Mouse (Mus musculus) inflammation-experienced regulatory T-cells, adult 6 months (primary cell): Measurements from ENCODE around the gene Tfe3. TPM values are rescaled to one million over a fixed set of nuclear protein-coding genes. Genes with fewer than 3 reads are reported as not detected.
"Not testable (repeated sequence)": the region's sequence is repeated elsewhere in the genome, so short reads cannot be mapped to it uniquely, and the experiment has no call there.

ENCODE experiments used
- ATAC-seq: one replicate; pipeline ENCODE4 v1.8.0; 2017
- polyA plus RNA-seq, 3 experiments: library from polyadenylated mRNA; unstranded; fragments of 100-300 nt; shearing (Covaris generic); gene quantifications; one replicate each; pipeline ENCODE4 v1.2.1; 2017

Gene Tfe3
- 10 to 100 TPM; 12.6 to 15.0 (median 12.9) TPM for polyA plus RNA-seq

DNA sequence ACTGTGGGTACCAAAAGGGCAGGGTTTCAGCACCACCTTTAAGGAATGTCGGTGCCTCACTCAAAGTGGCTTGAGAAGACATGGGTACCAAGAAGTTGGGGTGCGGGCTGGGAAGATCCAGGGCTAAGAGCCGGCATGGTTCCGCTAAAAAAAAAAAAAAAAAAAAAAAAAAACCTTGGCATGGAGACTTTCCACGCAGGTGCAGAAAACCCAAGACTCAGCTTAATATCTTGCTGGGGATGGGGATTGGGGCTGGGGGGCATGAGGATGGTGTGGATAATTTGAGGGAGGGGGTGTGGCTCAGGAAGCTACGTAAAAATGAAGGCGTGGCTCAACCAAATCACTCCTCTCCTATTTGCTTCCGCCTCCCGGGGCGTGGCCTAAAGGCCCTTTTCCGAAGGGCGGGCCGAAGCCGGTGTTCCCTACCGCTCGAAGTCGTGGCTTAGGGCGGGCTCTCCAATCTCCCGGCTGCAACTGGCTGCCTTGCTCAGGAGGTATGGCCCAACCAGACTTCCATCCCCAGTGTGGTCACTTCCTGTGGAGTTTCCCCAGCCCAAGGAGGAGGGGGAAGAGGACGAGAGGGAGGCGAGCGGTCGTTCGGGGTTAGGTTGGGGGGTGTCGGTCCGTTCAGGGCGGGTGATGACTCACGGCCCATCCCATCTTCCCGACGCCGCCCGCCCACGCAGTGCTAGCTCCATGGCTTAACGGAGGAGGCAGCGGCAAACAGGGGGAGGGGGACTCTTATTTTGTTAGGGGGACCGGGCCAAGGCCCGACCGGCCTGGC is at the start of gene Tfe3:
TSS of gene Tfe3 (plus strand) at position 424 of the 784 bp plus-strand sequence.
- ATAC-seq = peak; percentile 95

- not testable (repeated sequence) for ATAC-seq
These were observed 48.6 kb upstream of the Tfe3 start for GRCm38 (mm10) chrX:7713764-7714134.

DNA sequence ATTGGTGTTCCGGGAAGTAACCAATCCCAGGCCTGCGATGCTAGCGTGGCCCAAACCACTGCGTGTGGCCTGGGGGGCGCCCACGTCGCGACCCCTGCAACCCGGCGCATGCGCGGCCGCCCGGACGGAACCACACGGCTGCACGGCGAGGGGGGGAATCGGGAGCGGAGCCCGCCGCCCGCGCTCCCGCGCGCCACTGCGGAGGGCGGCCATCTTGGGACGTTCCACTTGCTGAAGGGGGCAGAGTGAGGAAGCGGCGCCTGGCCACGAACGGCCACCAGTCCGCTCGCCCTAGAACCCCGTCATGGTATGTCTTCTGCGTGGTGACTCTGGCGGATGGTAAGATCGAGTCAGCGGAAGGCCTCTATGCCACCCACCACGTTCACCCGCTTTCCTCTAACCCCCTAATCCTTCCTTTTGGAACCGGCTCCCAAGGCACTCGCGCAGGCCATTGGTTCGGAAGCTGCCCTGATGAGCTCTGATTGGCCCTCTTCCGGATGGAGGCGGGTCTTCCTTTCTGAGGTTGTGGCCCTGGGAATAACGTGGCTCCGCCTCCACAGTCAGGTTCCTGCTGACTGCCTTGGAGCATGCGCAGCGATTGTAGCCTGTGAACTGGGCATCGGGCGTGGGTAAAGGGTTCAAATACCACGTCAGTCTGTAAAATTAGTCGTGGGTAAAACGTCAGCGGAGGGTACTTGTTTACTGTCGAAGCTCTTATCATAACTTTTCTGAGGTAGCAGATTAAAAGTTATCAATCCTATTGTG is 48.0 kb upstream of the Tfe3 start, which contains the start of gene Wdr45:
TSS of gene Wdr45 (plus strand) at position 199 of the 765 bp plus-strand sequence.
- peak; percentile 95 for ATAC-seq

DNA sequence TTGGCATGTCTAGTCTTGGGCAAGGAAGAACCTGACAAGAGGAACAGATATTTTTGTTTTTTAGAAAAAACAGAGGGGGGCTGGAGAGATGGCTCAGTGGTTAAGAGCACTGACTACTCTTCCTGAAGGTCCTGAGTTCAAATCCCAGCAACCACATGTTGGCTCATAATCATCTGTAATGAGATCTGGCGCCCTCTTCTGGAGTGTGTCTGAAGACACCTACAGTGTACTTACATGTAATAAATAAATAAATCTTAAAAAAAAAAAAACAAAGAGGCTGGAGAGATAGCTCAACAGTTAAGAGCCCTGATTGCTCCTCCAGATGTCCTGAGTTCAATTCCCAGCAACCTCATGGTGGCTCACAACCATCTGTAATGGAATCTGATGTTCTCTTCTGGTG is 46.3 kb upstream of the Tfe3 start:
- not testable (repeated sequence) for ATAC-seq

DNA sequence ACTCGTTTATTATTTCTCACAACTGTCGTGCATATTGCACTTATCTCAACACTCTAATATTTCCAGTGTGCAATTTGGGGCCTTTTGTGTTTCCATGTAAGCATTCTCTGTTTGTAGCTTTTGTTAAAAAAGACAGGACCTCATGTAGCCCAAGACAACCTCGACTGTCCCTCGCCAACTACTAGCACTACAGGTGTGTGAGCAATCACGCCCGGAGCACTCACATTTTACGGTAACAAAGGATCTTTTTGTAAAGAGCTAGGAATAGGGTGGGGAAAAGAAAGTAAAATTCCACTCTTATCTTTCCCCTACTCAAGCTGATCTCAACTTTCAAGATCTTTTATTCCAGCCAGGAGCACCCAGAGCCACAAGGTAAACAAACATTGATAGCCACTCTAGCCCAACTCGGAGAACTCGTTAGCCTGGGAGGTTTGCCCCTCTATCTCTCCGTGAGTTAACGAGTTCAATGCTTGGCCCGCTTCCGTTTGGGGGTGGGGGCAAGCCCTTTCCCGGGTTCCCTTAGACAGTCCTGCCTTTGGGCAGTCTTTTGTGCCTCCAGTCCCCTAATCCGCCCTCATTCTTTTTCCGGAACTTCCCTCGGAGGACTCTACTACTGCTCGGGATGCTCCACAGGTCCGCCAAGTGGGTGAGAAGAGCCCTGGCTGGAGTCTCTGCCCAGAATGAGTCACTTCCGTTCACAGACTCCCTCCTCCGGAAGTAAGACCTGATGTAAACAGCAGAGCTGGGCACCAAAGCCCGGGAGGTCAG is 40.7 kb upstream of the Tfe3 start, which contains the start of gene Gm45208:
TSS of gene Gm45208 (plus strand) at position 732 of the 768 bp plus-strand sequence.
- ATAC-seq = peak; percentile 95

DNA sequence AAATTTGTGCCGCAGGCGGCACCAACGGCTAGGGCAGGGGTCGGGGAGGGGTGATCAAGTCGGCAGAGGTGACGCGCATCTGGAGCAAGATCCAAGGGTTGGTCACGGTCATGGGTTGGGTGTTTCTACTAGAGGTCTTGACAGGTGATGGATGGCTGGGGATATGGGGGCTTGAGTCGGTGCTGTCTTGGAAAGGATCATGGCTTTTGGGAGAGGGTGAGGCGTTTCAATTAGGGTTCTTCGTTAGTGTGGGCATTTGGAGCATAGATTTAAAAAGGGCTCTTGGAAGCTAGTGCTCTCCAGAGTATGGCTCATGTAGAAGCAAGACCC is 40.1 kb upstream of the Tfe3 start:
- no peak for ATAC-seq

GRCm38 (mm10) chrX:7722691-7723090 is 39.7 kb upstream of the Tfe3 start:
- ATAC-seq = no peak

DNA sequence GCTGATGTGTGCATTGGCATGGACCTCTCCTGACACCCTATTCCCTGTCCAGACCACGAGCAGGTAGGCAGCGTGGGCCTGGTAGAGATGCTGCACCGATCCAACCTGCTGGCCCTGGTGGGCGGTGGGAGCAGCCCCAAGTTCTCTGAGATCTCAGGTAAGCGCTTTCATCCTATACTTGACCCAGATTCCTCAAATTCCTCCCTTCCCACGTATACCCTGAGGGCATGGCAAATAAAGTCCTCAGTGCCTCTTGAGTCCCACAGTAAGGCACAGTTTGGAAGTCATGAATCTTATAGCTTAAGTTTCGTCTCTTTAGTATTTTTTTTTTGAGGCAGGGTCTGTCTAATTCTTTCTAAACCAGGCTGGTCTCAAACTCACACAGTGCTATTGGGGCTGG is 38.2 kb upstream of the Tfe3 start:
- ATAC-seq = no peak

DNA sequence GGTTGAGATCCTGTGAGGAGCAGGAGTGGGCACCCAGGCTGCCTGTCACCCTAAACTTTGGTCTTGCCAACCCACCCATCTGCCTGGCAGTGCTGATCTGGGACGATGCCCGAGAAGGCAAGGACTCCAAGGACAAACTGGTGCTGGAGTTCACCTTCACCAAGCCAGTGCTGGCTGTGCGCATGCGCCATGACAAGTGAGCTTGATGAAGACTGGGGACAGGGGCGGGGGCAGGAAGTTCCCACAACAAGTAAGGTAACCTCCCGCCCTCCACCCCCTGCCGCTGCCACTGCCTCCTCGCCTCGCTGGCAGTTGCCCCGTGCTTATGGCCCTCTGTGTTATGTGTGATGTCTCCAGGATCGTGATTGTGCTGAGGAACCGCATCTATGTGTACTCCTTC is 36.5 kb upstream of the Tfe3 start:
- no peak for ATAC-seq

DNA sequence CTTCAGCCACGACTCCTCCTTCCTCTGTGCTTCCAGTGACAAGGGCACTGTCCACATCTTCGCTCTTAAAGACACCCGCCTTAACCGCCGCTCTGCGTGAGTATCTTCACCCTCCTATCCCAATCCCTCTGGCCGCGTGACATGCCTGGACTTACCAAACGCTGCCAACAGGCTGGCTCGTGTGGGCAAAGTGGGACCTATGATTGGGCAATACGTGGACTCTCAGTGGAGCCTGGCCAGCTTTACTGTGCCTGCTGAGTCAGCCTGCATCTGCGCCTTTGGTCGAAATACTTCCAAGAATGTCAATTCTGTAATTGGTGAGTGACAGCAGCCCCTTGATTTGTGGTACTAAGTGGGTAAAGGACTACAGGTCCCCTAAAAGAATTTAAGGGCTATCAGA is 35.2 kb upstream of the Tfe3 start:
- ATAC-seq = no peak

DNA sequence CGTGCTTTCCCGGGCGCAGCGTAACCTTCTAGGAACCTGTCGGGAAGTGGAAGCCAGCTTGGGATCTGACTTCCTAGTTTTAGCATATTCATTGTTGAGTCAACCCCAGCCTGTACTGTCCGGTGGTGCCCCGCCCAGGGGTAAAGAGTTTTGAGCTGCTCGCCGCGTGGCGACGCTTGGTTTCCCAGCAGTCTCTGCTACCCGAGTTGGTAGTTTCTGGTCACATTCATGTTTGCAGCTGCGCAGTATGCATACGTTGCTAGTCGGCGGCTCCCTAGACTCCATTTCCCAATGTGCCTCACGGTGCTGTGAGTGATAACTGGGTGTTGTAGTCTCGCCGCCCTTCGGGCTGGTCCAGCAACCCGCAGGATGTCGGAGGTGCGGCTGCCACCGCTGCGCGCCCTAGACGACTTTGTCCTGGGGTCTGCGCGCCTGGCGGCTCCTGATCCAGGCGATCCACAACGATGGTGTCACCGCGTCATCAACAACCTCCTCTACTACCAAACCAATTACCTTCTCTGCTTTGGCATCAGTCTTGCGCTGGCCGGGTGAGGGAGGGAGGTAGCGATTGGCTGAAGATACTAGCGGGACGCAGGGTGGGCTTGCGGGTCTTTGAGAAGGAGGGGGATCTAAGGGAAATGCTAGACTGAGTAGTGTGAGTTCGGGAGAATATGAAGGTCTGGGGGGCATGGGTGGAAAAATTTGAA is 34.0 kb upstream of the Tfe3 start, which contains the start of gene Praf2:
TSS of gene Praf2 (plus strand) at position 225 of the 707 bp plus-strand sequence.
- peak; percentile 98 for ATAC-seq

- no peak for ATAC-seq
These were observed 33.5 kb upstream of the Tfe3 start for GRCm38 (mm10) chrX:7728922-7729265.

- ATAC-seq = peak; percentile 90
These were observed 28.7 kb upstream of the Tfe3 start for GRCm38 (mm10) chrX:7733571-7734156.

DNA sequence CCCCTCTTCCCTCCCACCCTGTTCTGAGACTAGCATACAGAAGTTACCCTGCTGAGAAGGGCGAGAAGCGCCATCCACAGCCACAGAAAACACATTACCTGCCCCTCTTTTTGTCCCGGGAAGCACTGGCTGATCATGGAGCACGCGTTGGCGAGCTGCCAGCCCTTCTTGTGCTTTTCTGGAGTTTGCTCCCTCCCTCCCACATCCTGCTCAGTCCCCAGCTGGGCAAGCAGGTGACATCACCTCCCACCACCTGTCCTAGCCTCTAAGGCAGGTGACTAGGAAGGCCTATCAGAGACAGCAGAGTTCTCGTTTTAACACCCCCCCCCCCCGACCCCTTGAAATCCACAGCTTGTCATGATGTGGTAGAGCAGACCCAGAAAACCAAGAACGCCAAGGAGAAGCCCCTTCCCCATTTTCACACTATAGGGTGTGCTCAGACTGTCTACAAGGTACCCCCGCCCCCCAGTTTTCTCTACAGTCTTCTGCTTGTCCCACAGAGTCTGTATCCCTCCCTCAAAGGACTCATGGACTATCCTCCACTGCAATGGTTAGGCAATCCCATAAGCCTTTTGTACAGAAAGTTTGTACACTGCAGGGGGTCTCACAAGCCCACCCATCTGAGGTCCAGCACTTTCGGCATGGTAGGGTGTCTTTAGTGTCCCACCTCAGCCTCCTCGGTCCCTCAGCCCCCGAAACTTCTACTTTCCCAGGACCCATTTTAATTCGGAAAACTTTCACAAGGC is 22.9 kb upstream of the Tfe3 start:
- ATAC-seq = no peak

- no peak for ATAC-seq
These were observed 22.1 kb upstream of the Tfe3 start for GRCm38 (mm10) chrX:7740082-7740819.

DNA sequence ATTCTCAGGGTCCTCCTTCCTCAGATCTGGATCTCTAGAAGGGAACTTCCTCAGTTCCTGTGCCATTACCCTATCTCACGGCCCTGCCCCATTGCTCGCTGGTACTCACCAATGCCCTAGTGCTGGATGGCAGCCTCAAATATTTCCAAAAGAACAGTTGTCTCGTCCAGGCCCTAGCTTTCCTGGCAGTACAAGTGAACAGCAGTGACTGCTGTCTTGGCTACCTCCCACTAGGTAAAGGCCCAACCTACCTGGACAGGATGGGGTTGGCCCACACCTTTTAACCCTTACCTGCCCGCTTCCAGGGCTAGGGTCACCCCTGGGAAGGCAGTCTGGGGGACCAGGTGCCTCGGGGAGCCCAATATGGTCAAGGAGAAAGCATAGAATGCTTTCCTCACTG is 21.3 kb upstream of the Tfe3 start:
- ATAC-seq = no peak

GRCm38 (mm10) chrX:7743470-7743869 is 18.9 kb upstream of the Tfe3 start:
- ATAC-seq = no peak

GRCm38 (mm10) chrX:7744940-7745339 is 17.4 kb upstream of the Tfe3 start:
- ATAC-seq = no peak

DNA sequence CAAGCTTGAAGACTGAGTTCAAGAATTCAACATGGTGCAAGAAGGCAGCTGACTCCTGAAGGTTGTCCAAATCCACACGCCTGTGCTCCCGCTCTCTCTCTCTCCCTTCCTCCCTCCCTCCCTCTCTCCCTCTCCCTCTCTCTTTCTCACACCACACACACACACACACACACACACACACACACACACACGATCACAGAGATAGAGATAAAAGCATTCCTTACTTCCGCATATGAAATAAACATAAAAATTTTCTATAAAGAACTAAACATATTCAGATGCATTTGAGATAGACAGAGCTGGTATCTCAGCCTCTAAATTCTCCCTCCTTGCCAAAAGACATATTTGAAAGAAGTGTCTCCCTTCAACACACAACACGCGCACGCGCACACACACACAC is 16.9 kb upstream of the Tfe3 start:
- no peak for ATAC-seq

- ATAC-seq = no peak
These were observed 11.8 kb upstream of the Tfe3 start, which contains the start of gene Ccdc120 for GRCm38 (mm10) chrX:7750432-7751116. Gene Ccdc120, minus strand, starts transcription at chrX:7750905.
